Mouse (Mus musculus) testis, adult 2 months (tissue): ENCODE measurements around the gene Dpt.

Experiments used
- CTCF ChIP-seq: fragments of 200-500 bp; IDR thresholded peaks from 2 replicates; pipeline ENCODE4 v1.5.1; 2012; ENCODE audit warnings: low read depth, mild to moderate bottlenecking, inconsistent platforms, low read length, moderate library complexity; ENCODE audit not compliant: control insufficient read depth, insufficient read depth, insufficient replicate concordance
- POLR2A ChIP-seq: fragments of 200-500 bp; IDR thresholded peaks from 2 replicates; pipeline ENCODE4 v1.6.1; 2012; ENCODE audit warnings: low read depth, mild to moderate bottlenecking, inconsistent platforms, low read length, moderate library complexity; ENCODE audit not compliant: control insufficient read depth

- no peak for TF ChIP-seq POLR2A
- peak; percentile 78; the same call in 1 of the 2 replicates for TF ChIP-seq CTCF
These were observed 74.2 kb downstream of the Dpt start for GRCm38 (mm10) chr1:164870694-164871093.
